19 mouse cellular contexts compared by ENCODE assay signal in genomic region chr12:109022181-109022691, GRCm38 (mm10). TPM values are rescaled to one million over a fixed set of nuclear protein-coding genes. Genes with fewer than 3 reads are reported as not detected.
DNase-seq lines count a peak whose midpoint lies in the region; ATAC-seq and TF ChIP-seq lines count a peak whose summit lies in the region.
"Had no signal": no experiment of that assay in that cellular context is flagged by ENCODE, and none has a peak within 500 bp of the region (broad histone marks: within the 10 kb centered on the region; RNA-seq: fewer than 3 reads in every experiment).

No protein-coding gene starts in this region.

- 0 out of 2 replicates have a peak, but pooled peaks cover 4% of the 10 kb centered on the region for H3K27me3 ChIP-seq in kidney, embryonic 15.5 days
- no peaks in the 10 kb centered on the region for H3K27me3 ChIP-seq in midbrain, postnatal 0 days (ENCODE audit: insufficient read depth, low read length)
- no peaks in the 10 kb centered on the region for H3K27me3 ChIP-seq in midbrain, embryonic 10.5 days (ENCODE audit: low read depth, poor library complexity, severe bottlenecking)
- H3K27me3 ChIP-seq in cerebellum, adult 2 months (ENCODE audit: control insufficient read depth, insufficient read depth, low read length), result no peaks in the 10 kb centered on the region; the same call in 1 of the 2 replicates
- H3K27me3 ChIP-seq: intestine, embryonic 15.5 days; neural tube, embryonic 12.5 days had no signal

- no peak for TF ChIP-seq POLR2A in cerebellum, adult 2 months (IDR thresholded peaks at IDR 0.05; ENCODE audit: borderline replicate concordance, insufficient read depth, low read length)

- no peak for DNase-seq in kidney, postnatal 25 days
- peak; percentile 86 for DNase-seq in midbrain, postnatal 0 days (ENCODE audit: low spot score)
- DNase-seq in midbrain, embryonic 10.5 days (ENCODE audit: low spot score), result no peak
- DNase-seq in cerebellum, adult 2 months, result peak; percentile 96
- DNase-seq in heart, postnatal 10 days, result no peak
- DNase-seq in adrenal gland, adult (ENCODE audit: inconsistent age in 2 of 2, low spot score in 1 of 2), result no peak
- DNase-seq: forebrain, postnatal 0 days; thymus, postnatal 14 days had no signal

- no peak overlapping the region for H3K27ac ChIP-seq in kidney, embryonic 15.5 days
- no peak overlapping the region for H3K27ac ChIP-seq in midbrain, postnatal 0 days (ENCODE audit: low read depth, low read length)
- H3K27ac ChIP-seq in midbrain, embryonic 10.5 days (replicated peaks), result no peak overlapping the region
- no peak overlapping the region for H3K27ac ChIP-seq in cerebellum, adult 2 months (ENCODE audit: insufficient read depth, low read length)
- H3K27ac ChIP-seq: embryonic facial prominence, embryonic 13.5 days; intestine, embryonic 15.5 days; layer of hippocampus, adult 2 months; left cerebral cortex, adult 2 months; limb, embryonic 13.5 days; liver, embryonic 14.5 days; neural tube, embryonic 12.5 days; stomach, postnatal 0 days had no signal

- H3K9me3 ChIP-seq in kidney, embryonic 15.5 days (replicated peaks), result no peaks in the 10 kb centered on the region
- H3K9me3 ChIP-seq in midbrain, postnatal 0 days (ENCODE audit: low read length), result no peaks in the 10 kb centered on the region
- no peaks in the 10 kb centered on the region for H3K9me3 ChIP-seq in midbrain, embryonic 10.5 days (replicated peaks)
- H3K9me3 ChIP-seq: embryonic facial prominence, embryonic 13.5 days; intestine, embryonic 15.5 days; limb, embryonic 13.5 days; neural tube, embryonic 12.5 days had no signal

- TF ChIP-seq CTCF in midbrain, postnatal 0 days (IDR thresholded peaks at IDR 0.05), result no peak
- TF ChIP-seq CTCF in cerebellum, adult 2 months (IDR thresholded peaks at IDR 0.05; ENCODE audit: borderline replicate concordance, insufficient read depth, low read depth, low read length), result no peak

- H3K36me3 ChIP-seq in kidney, embryonic 15.5 days, result peaks cover 6% of the 10 kb centered on the region; the same call in 1 of the 2 replicates
- no peaks in the 10 kb centered on the region for H3K36me3 ChIP-seq in midbrain, postnatal 0 days (ENCODE audit: insufficient read depth, low read length)
- H3K36me3 ChIP-seq in midbrain, embryonic 10.5 days, result no peaks in the 10 kb centered on the region
- H3K36me3 ChIP-seq: intestine, embryonic 15.5 days; neural tube, embryonic 12.5 days had no signal

- H3K4me2 ChIP-seq in kidney, embryonic 15.5 days, result no peak overlapping the region
- no peak overlapping the region for H3K4me2 ChIP-seq in midbrain, postnatal 0 days (ENCODE audit: low read depth, low read length, poor library complexity, severe bottlenecking)
- H3K4me2 ChIP-seq: embryonic facial prominence, embryonic 13.5 days; heart, embryonic 11.5 days; intestine, embryonic 15.5 days; limb, embryonic 13.5 days; neural tube, embryonic 12.5 days had no signal

- intact Hi-C loops in heart, postnatal 10 days (cut with DNase I), result no loop called here

- H3K4me3 ChIP-seq in kidney, embryonic 15.5 days (replicated peaks), result no peak overlapping the region
- H3K4me3 ChIP-seq in midbrain, postnatal 0 days (ENCODE audit: low read depth, low read length), result no peak overlapping the region
- no peak overlapping the region for H3K4me3 ChIP-seq in midbrain, embryonic 10.5 days
- no peak overlapping the region for H3K4me3 ChIP-seq in cerebellum, adult 2 months (replicated peaks; ENCODE audit: insufficient read depth, low read depth, low read length)
- H3K4me3 ChIP-seq: embryonic facial prominence, embryonic 13.5 days; intestine, embryonic 15.5 days; layer of hippocampus, adult 2 months; left cerebral cortex, adult 2 months; limb, embryonic 13.5 days; neural tube, embryonic 12.5 days had no signal

- peaks cover 6% of the 10 kb centered on the region for H3K4me1 ChIP-seq in kidney, embryonic 15.5 days
- H3K4me1 ChIP-seq in midbrain, postnatal 0 days (ENCODE audit: insufficient read depth, low read length), result no peaks in the 10 kb centered on the region
- H3K4me1 ChIP-seq in midbrain, embryonic 10.5 days, result no peaks in the 10 kb centered on the region
- peaks cover 21% of the 10 kb centered on the region for H3K4me1 ChIP-seq in cerebellum, adult 2 months (ENCODE audit: control insufficient read depth, insufficient read depth, low read length)
- H3K4me1 ChIP-seq: neural tube, embryonic 12.5 days had no signal

- WGBS in kidney, embryonic 15.5 days, result 48% methylated on average over 10 of the region's 10 CpGs
- WGBS in midbrain, postnatal 0 days, result 86% methylated on average over 10 of the region's 10 CpGs
- 90% methylated on average over 10 of the region's 10 CpGs for WGBS in midbrain, embryonic 10.5 days
- WGBS in cerebellum, adult 2 months, result 20% methylated on average over 10 of the region's 10 CpGs

- no peak overlapping the region for H3K9ac ChIP-seq in kidney, embryonic 15.5 days
- no peak overlapping the region for H3K9ac ChIP-seq in midbrain, postnatal 0 days (replicated peaks; ENCODE audit: low read length, poor library complexity, severe bottlenecking)
- H3K9ac ChIP-seq: embryonic facial prominence, embryonic 13.5 days; forebrain, postnatal 0 days; intestine, embryonic 15.5 days; limb, embryonic 13.5 days; liver, embryonic 14.5 days; neural tube, embryonic 12.5 days had no signal

- peak; percentile 55 for ATAC-seq in kidney, embryonic 15.5 days (replicated peaks; ENCODE audit: low FRiP score)
- ATAC-seq in midbrain, postnatal 0 days (ENCODE audit: low FRiP score), result no peak; the same call in 1 of the 2 replicates
- ATAC-seq: forebrain, postnatal 0 days; intestine, embryonic 15.5 days had no signal

RNA-seq across cellular contexts. Expression of gene Begain, which starts 45.8 kb away (rescaled TPM):
- polyA plus RNA-seq in kidney, embryonic 15.5 days (2015; fragmentation: Nextera tagmentation; extraction: Ambion mirVana), result 3.4 and 4.6 TPM in 2 replicates
- total RNA-seq in midbrain, postnatal 0 days (2014; rRNA removed), result 78.2 and 84.2 TPM in 2 replicates
- 28.4 and 31.8 TPM in 2 replicates for polyA plus RNA-seq in midbrain, postnatal 0 days (2015; fragmentation: Nextera tagmentation; extraction: Ambion mirVana)
- 4.3 and 4.8 TPM in 2 replicates for polyA plus RNA-seq in midbrain, embryonic 10.5 days (2016; fragmentation: Nextera tagmentation; extraction: Ambion mirVana)
- polyA plus RNA-seq in cerebellum, adult 2 months (2012; rRNA removed), result 64.5 and 76.4 TPM in 2 replicates
- total RNA-seq in heart, postnatal 10 days (2021), result 1 to 10 TPM; 1.4 to 1.6 TPM
- total RNA-seq: monocyte, adult 5-6 weeks had no signal

Comparison
In these comparisons a context has a peak if more than half of its experiments do, and no peak if none do; other contexts are left out.
1. DNase-seq: peak in midbrain, postnatal 0 days (single experiment) and cerebellum, adult 2 months (2 of 2); none in kidney, postnatal 25 days (0 of 2), midbrain, embryonic 10.5 days (single experiment), heart, postnatal 10 days (0 of 2) and adrenal gland, adult (0 of 2).